Mouse (Mus musculus) CH12.LX (cell line): Measurements from ENCODE around the gene Vax1.

Experiments used
- HCFC1 ChIP-seq: IDR thresholded peaks from 2 replicates; pipeline ENCODE4 v1.6.1; 2012; ENCODE audit warnings: low read depth, mild to moderate bottlenecking, inconsistent platforms, low read length, improper control_type of control experiment
- UBTF ChIP-seq: IDR thresholded peaks from 2 replicates; pipeline ENCODE4 v1.6.1; 2012; ENCODE audit warnings: low read depth, mild to moderate bottlenecking, inconsistent platforms, low read length, improper control_type of control experiment, moderate library complexity

GRCm38 (mm10) chr19:59191123-59191505 lies 21.3 kb upstream of the Vax1 start:
- TF ChIP-seq UBTF (no peak), HCFC1 (no peak)
